Mouse (Mus musculus) stomach, embryonic 16.5 days (tissue): ENCODE data around the gene AI464131. TPM values are rescaled to one million over a fixed set of nuclear protein-coding genes. Genes with fewer than 3 reads are reported as not detected.
A peak's percentile ranks its signal among the peaks of the same experiment; 100 is the strongest.

Source experiments
- ATAC-seq: fragments of 200-750 bp; cut with Nextera tagmentation; 2 replicates; pipeline ENCODE4 v1.8.0; 2017; ENCODE audit warnings: moderate number of reproducible peaks, moderate TSS enrichment; ENCODE audit not compliant: insufficient read depth, low FRiP score
- H3K27ac ChIP-seq: fragments of 300-500 bp; sonication (generic); 2 replicates; pipeline ENCODE4 v1.5.1; 2014; ENCODE audit warnings: low read length
- H3K27me3 ChIP-seq: fragments of 300-500 bp; sonication (generic); 2 replicates; pipeline ENCODE4 v1.6.1; 2014; ENCODE audit warnings: low read length, control low read depth, mixed read lengths; ENCODE audit not compliant: control insufficient read depth, insufficient read depth
- H3K36me3 ChIP-seq: fragments of 300-500 bp; sonication (generic); 2 replicates; pipeline ENCODE4 v1.6.1; 2014; ENCODE audit warnings: low read length; ENCODE audit not compliant: control insufficient read depth, insufficient read depth
- H3K4me1 ChIP-seq: fragments of 300-500 bp; sonication (generic); 2 replicates; pipeline ENCODE4 v1.6.1; 2014; ENCODE audit warnings: low read length, control low read depth, mixed read lengths; ENCODE audit not compliant: control insufficient read depth, insufficient read depth
- H3K4me2 ChIP-seq: fragments of 300-500 bp; sonication (generic); 2 replicates; pipeline ENCODE4 v1.6.1; 2014; ENCODE audit warnings: low read depth, low read length, mixed read lengths
- H3K4me3 ChIP-seq: fragments of 300-500 bp; sonication (generic); replicated peaks from 2 replicates; pipeline ENCODE4 v1.5.1; 2014; ENCODE audit warnings: mild to moderate bottlenecking, low read length
- H3K9ac ChIP-seq: fragments of 300-500 bp; sonication (generic); 2 replicates; pipeline ENCODE4 v1.6.1; 2014; ENCODE audit warnings: low read length
- H3K9me3 ChIP-seq: fragments of 300-500 bp; sonication (generic); replicated peaks from 2 replicates; pipeline ENCODE4 v1.6.1; 2016; ENCODE audit warnings: low read length, control low read depth; ENCODE audit not compliant: control insufficient read depth
- WGBS: fragments of 180-500 bp; shearing (Covaris S2); extraction: QIAGEN DNeasy Blood & Tissue Kit; methylation state at CpG from one replicate; pipeline ENCODE4 v1.1.7; 2014; 5-methylcytosine and 5-hydroxymethylcytosine counted together
- polyA plus RNA-seq: library from polyadenylated mRNA; unstranded; fragments of >200 nt; fragmentation: Nextera tagmentation; extraction: Ambion mirVana; gene quantifications from 2 replicates; pipeline ENCODE4 v1.2.1, GENCODE M21; 2015

Gene AI464131
- 7.9 and 9.6 TPM in 2 replicates for polyA plus RNA-seq

- H3K27ac ChIP-seq, result no peak within 1 kb of the TSS
- peak within 1 kb of the TSS; percentile 52 for H3K4me3 ChIP-seq
- H3K4me1 ChIP-seq, result peaks cover 26% of the 10 kb centered on the region
- no peaks in the 10 kb centered on the region for H3K36me3 ChIP-seq
- peak; percentile 94 for ATAC-seq
- H3K9me3 ChIP-seq, result no peaks in the 10 kb centered on the region
- H3K27me3 ChIP-seq, result peaks cover 39% of the 10 kb centered on the region
- peak within 1 kb of the TSS; percentile 66 for H3K9ac ChIP-seq
- 2% methylated on average over 17 of the region's 18 CpGs for WGBS
- H3K4me2 ChIP-seq, result peak within 1 kb of the TSS; percentile 78
Observed at GRCm38 (mm10) chr4:41502986-41503412, at the start of gene AI464131. TSS of gene AI464131 (minus strand) at chr4:41503076.

DNA sequence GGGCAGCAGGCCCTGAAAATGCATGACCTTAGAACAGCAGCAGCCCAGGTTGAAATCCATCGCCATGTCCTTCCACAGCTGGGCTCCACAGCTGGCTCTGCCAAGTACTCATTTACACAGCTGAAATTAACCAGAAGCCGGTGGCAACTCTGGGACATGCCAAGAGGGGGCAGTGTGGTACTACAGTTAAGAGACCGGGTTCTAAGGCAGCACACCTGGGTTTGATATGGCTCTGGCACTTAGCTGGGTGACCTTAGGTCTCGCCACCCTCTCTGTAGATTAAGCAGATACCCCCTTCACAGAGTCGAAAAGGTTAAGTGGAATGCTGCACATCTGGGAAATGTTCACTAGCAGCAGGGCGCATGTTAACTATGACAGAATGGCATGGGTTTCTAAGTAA lies 49.7 kb upstream of the AI464131 start:
- Histone ChIP-seq H3K9me3 (no peaks in the 10 kb centered on the region), H3K27ac (no peak overlapping the region), H3K9ac (no peak overlapping the region), H3K36me3 (no peaks in the 10 kb centered on the region), H3K27me3 (no peaks in the 10 kb centered on the region), H3K4me1 (no peaks in the 10 kb centered on the region), H3K4me3 (no peak overlapping the region), H3K4me2 (no peak overlapping the region)
- WGBS, result 33% methylated on average over 6 of the region's 6 CpGs
- ATAC-seq, result peak; percentile 7; the same call in 1 of the 2 replicates

DNA sequence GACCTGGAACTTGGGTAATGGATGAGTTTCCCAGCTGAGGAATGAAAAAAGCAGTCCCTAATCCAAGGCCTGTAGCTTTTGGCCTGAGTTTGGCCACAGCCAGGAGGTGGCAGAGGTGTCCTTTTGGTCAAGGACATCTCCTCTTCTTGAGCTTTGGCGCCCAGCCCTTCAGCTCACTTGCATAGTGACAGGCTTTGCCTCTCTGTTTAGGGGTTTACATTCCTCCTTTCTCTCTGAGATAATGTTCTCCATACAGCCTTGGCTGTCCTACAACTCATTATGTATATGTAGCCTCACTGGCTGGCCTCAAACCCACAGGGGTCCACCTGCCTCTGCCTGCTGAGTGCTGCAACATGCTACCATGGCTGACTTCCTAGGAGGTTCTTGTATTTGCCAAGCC lies 44.2 kb upstream of the AI464131 start:
- H3K27ac ChIP-seq, result no peak overlapping the region
- no peaks in the 10 kb centered on the region for H3K27me3 ChIP-seq
- H3K9me3 ChIP-seq, result no peaks in the 10 kb centered on the region
- 75% methylated on average over 1 of the region's 1 CpGs for WGBS
- H3K4me1 ChIP-seq, result no peaks in the 10 kb centered on the region
- ATAC-seq, result no peak
- H3K9ac ChIP-seq, result no peak overlapping the region
- no peaks in the 10 kb centered on the region for H3K36me3 ChIP-seq
- no peak overlapping the region for H3K4me2 ChIP-seq
- H3K4me3 ChIP-seq, result no peak overlapping the region

DNA sequence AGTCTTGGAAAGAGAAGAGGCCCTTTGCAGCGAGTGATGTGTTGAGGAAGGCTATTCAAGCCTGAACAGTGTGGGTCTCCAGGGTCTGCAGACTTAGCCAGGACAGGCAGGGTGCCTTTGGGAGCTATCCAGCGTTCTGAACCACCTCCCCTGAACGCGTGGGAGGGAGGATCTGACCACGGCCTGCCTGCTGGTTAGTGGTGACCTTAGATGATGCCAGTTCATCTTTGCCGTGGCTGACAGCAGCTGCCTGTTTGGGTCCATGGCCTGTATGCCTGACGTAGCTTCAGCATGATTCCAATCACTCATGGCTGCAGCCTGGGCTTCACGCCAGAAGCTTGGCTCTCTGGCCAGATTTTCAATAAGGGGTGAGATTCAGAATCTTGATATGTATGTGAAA lies 43.1 kb upstream of the AI464131 start:
- 13% methylated on average over 8 of the region's 8 CpGs for WGBS
- no peaks in the 10 kb centered on the region for H3K9me3 ChIP-seq
- H3K4me1 ChIP-seq, result no peaks in the 10 kb centered on the region
- H3K4me3 ChIP-seq, result no peak overlapping the region
- H3K27ac ChIP-seq, result no peak overlapping the region
- ATAC-seq, result no peak
- H3K9ac ChIP-seq, result no peak overlapping the region
- H3K27me3 ChIP-seq, result no peaks in the 10 kb centered on the region
- no peaks in the 10 kb centered on the region for H3K36me3 ChIP-seq
- H3K4me2 ChIP-seq, result no peak overlapping the region

GRCm38 (mm10) chr4:41542136-41542535 lies 39.3 kb upstream of the AI464131 start:
- 77% methylated on average over 8 of the region's 8 CpGs for WGBS
- H3K9ac ChIP-seq, result no peak overlapping the region
- no peak for ATAC-seq
- no peaks in the 10 kb centered on the region for H3K4me1 ChIP-seq
- no peak overlapping the region for H3K4me3 ChIP-seq
- H3K4me2 ChIP-seq, result no peak overlapping the region
- no peaks in the 10 kb centered on the region for H3K9me3 ChIP-seq
- H3K27ac ChIP-seq, result no peak overlapping the region
- H3K36me3 ChIP-seq, result no peaks in the 10 kb centered on the region
- H3K27me3 ChIP-seq, result no peaks in the 10 kb centered on the region

DNA sequence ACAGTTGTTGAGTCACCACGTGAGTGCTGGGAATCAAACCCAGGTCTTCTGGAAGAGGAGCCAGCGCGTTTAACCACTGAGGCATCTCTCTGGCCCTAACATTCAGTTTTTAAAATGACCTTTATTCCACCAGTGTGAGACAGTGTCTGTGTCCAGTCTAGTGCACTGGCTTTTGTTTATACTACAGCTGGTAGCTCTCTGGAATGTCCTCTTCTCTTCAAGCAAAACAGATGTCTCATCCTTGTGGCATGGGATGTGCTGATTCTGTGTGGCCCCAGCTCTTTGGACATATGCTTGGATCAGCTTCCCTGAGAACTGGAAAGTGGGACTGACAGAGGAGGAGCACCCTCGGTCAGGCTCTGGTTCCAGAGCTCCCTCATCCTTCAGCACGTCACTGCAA lies 32.0 kb upstream of the AI464131 start:
- Histone ChIP-seq H3K9me3 (no peaks in the 10 kb centered on the region), H3K27me3 (no peaks in the 10 kb centered on the region), H3K27ac (no peak overlapping the region), H3K4me1 (no peaks in the 10 kb centered on the region), H3K4me2 (no peak overlapping the region), H3K9ac (no peak overlapping the region), H3K4me3 (no peak overlapping the region), H3K36me3 (no peaks in the 10 kb centered on the region)
- WGBS, result 64% methylated on average over 5 of the region's 5 CpGs
- ATAC-seq, result no peak

DNA sequence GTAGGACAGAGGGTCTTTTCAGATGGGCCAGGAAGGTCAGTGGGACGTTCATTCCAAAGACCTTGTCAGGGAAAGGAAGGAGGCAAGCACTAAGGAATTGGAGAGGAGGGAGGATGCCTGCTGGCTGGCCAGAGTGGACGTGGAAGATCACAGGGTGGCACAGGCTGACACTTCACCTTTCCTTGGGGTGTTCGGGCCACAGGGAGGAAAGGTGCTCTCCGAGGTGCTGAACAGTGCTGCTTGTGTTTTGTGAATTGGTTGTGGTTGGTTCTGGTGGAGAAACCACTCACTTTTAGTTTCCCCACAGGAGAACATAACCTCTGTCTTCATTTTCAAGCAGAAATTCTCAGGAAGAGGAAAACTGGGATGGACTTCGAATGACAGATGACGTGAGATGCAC lies 29.5 kb upstream of the AI464131 start:
- Histone ChIP-seq H3K4me3 (no peak overlapping the region), H3K36me3 (no peaks in the 10 kb centered on the region), H3K4me1 (no peaks in the 10 kb centered on the region; the same call in 1 of the 2 replicates), H3K4me2 (no peak overlapping the region), H3K27ac (no peak overlapping the region), H3K27me3 (no peaks in the 10 kb centered on the region), H3K9ac (no peak overlapping the region), H3K9me3 (no peaks in the 10 kb centered on the region)
- no peak for ATAC-seq
- WGBS, result 21% methylated on average over 6 of the region's 6 CpGs

DNA sequence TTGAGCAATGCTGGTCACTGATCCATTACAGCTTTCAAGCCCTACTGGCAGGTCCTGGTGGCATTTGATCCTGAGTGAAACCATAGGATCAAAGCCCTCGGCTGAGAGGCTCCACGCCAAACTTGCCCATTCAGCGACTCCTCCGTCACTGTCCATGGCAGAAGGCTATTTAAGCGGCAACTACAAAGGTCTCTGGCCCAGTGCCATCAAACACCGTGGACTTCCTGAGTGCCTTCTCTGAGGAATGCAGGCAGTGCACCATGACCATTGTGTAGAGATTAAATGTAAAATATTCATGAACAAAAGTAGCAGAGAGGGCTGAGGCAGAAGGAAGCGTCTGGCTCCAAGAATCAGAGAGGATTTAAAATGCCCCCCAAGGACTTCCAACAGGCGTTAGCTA lies 25.1 kb upstream of the AI464131 start:
- Histone ChIP-seq H3K9me3 (no peaks in the 10 kb centered on the region), H3K27me3 (no peaks in the 10 kb centered on the region; the same call in 1 of the 2 replicates), H3K4me3 (no peak overlapping the region), H3K36me3 (no peaks in the 10 kb centered on the region), H3K27ac (no peak overlapping the region), H3K4me2 (no peak overlapping the region), H3K4me1 (no peaks in the 10 kb centered on the region; the same call in 1 of the 2 replicates), H3K9ac (no peak overlapping the region)
- ATAC-seq, result no peak
- 27% methylated on average over 8 of the region's 8 CpGs for WGBS

GRCm38 (mm10) chr4:41527076-41527475 lies 24.2 kb upstream of the AI464131 start:
- Histone ChIP-seq H3K4me3 (no peak overlapping the region), H3K4me2 (no peak overlapping the region), H3K36me3 (no peaks in the 10 kb centered on the region), H3K4me1 (no peaks in the 10 kb centered on the region; the same call in 1 of the 2 replicates), H3K9ac (no peak overlapping the region), H3K9me3 (no peaks in the 10 kb centered on the region), H3K27ac (no peak overlapping the region), H3K27me3 (no peaks in the 10 kb centered on the region; the same call in 1 of the 2 replicates)
- ATAC-seq, result no peak
- WGBS, result 50% methylated on average over 13 of the region's 13 CpGs
